Mouse (Mus musculus): ENCODE measurements at regions not wholly inside any gene's neighbourhood (a gene's known extent, or its start where the extent isn't known, plus 50 kb on each side); places are given as distances from the start of the nearest gene placed in this dataset.

DNA sequence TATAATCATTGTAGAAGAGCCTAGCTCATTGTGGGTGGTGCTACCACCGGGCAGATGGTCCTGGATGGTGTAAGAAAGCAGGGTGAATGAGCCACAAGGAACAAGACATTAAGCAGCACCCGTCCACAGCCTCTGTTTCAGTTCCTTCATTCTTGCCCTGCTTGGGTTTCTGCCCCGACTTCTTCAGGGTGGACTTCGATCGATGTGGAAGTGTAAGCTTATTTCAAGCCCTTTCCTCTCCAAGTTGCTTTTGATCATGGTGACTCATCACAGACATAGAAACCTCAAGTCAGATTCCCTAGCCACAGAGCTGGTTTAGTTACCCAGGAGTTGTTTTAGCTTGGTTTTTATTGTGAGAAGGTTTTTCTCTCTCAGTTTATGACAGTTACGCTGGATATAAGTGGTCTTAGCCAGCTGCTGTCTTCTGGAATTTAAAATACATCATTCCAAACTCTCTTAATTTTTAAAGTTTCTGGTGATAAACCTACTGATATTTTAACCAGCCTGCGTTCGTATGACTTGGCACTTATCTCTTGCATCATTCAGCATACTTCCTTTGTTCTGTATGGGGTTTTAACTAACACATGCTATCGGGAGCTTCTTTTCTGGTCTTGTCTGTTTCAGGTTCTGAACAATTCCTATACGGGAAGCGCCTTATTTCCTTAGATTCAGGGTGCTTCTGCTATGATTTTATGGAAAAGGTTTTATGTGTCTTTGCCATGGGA lies 255.6 kb downstream of the Gpat3 start:
- no peak for DNase-seq
- no peak overlapping the region for H3K4me3 ChIP-seq (ENCODE audit: insufficient read depth, low read depth, low read length)
- no peaks in the 10 kb centered on the region for H3K36me3 ChIP-seq (ENCODE audit: control insufficient read depth, insufficient read depth, low read length)
- H3K27me3 ChIP-seq (replicated peaks; ENCODE audit: control insufficient read depth, insufficient read depth, low read length) = no peaks in the 10 kb centered on the region; the same call in 1 of the 2 replicates
- 76% methylated on average over 11 of the region's 11 CpGs for WGBS
- TF ChIP-seq POLR2A (IDR thresholded peaks at IDR 0.05; ENCODE audit: low read depth, low read length) = no peak
- TF ChIP-seq CTCF (conservative IDR thresholded peaks at IDR 0.05; ENCODE audit: insufficient read depth, insufficient read length, low read depth, low read length) = no peak
- H3K4me1 ChIP-seq (ENCODE audit: control insufficient read depth, insufficient read depth, low read length) = no peaks in the 10 kb centered on the region
- no peak overlapping the region for H3K27ac ChIP-seq (ENCODE audit: insufficient read depth, low read depth, low read length)

DNA sequence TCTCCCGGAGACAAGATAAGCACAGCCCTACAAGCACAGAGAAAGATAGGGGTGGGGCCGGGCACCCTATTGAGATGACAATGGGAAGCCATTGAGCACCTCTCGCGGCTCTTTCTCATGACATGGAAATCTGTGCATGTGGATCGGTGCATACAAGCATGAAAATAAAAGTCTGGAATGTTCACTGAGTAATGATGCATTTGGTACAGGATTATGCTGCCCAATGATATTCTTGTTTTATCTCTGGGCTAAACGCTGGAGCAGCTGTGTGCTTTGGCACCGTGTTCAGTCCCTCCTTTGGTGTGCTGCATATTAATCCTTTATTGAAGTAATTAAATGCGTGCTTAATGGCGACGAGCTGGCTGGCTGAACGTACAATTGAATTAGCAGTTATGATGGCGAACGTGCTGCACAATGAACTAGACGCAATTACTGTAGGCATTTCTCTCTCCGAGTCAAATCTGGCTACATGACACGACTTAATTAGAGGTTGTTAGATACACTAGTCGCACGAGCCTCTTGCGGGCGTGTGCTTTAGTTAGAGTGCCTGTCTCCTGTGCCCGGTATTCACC lies 245.6 kb downstream of the Gpat3 start:
- no peaks in the 10 kb centered on the region for H3K27me3 ChIP-seq (replicated peaks; ENCODE audit: control insufficient read depth, insufficient read depth, low read length)
- H3K36me3 ChIP-seq (ENCODE audit: control insufficient read depth, insufficient read depth, low read length) = no peaks in the 10 kb centered on the region
- H3K27ac ChIP-seq (ENCODE audit: insufficient read depth, low read depth, low read length) = no peak overlapping the region
- H3K4me3 ChIP-seq (ENCODE audit: insufficient read depth, low read depth, low read length) = no peak overlapping the region
- DNase-seq = no peak
- no peaks in the 10 kb centered on the region for H3K4me1 ChIP-seq (ENCODE audit: control insufficient read depth, insufficient read depth, low read length)
- WGBS = 57% methylated on average over 21 of the region's 21 CpGs
- TF ChIP-seq POLR2A (IDR thresholded peaks at IDR 0.05; ENCODE audit: low read depth, low read length) = no peak
- no peak for TF ChIP-seq CTCF (conservative IDR thresholded peaks at IDR 0.05; ENCODE audit: insufficient read depth, insufficient read length, low read depth, low read length)

- H3K4me1 ChIP-seq (ENCODE audit: control insufficient read depth, insufficient read depth, low read length) = no peaks in the 10 kb centered on the region
- 84% methylated on average over 7 of the region's 7 CpGs for WGBS
- no peak overlapping the region for H3K4me3 ChIP-seq (ENCODE audit: insufficient read depth, low read depth, low read length)
- no peak for TF ChIP-seq CTCF (conservative IDR thresholded peaks at IDR 0.05; ENCODE audit: insufficient read depth, insufficient read length, low read depth, low read length)
- TF ChIP-seq POLR2A (IDR thresholded peaks at IDR 0.05; ENCODE audit: low read depth, low read length) = no peak
- DNase-seq = no peak
- H3K36me3 ChIP-seq (ENCODE audit: control insufficient read depth, insufficient read depth, low read length) = no peaks in the 10 kb centered on the region
- no peak overlapping the region for H3K27ac ChIP-seq (ENCODE audit: insufficient read depth, low read depth, low read length)
- no peaks in the 10 kb centered on the region for H3K27me3 ChIP-seq (replicated peaks; ENCODE audit: control insufficient read depth, insufficient read depth, low read length)
Measured at GRCm38 (mm10) chr5:101090415-101091026, 245.0 kb downstream of the Gpat3 start.

DNA sequence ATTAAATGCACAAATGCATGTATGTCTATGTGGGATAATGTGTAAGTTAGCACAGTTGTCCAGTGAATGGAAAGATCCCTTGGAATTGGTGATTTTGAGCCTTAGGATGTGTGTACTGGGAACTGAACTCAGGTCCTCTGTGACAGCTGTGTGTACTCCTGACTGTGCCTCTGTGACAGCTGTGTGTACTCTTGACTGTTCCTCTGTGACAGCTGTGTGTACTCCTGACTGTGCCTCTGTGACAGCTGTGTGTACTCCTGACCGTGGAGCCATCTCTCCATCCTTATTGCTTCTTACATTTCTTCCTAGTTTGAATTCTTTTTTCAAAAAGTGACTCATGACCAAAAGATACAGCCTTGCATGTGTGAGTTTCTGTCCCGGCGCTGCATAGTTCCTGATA lies 239.7 kb downstream of the Gpat3 start:
- WGBS = 78% methylated on average over 3 of the region's 3 CpGs
- Histone ChIP-seq H3K27ac (ENCODE audit: insufficient read depth, low read depth, low read length) (no peak overlapping the region), H3K27me3 (replicated peaks; ENCODE audit: control insufficient read depth, insufficient read depth, low read length) (no peaks in the 10 kb centered on the region), H3K4me1 (ENCODE audit: control insufficient read depth, insufficient read depth, low read length) (no peaks in the 10 kb centered on the region), H3K4me3 (ENCODE audit: insufficient read depth, low read depth, low read length) (no peak overlapping the region), H3K36me3 (ENCODE audit: control insufficient read depth, insufficient read depth, low read length) (no peaks in the 10 kb centered on the region)
- TF ChIP-seq CTCF (conservative IDR thresholded peaks at IDR 0.05; ENCODE audit: insufficient read depth, insufficient read length, low read depth, low read length) = no peak
- TF ChIP-seq POLR2A (IDR thresholded peaks at IDR 0.05; ENCODE audit: low read depth, low read length) = no peak
- DNase-seq = no peak

- Histone ChIP-seq H3K36me3 (ENCODE audit: control insufficient read depth, insufficient read depth, low read length) (no peaks in the 10 kb centered on the region), H3K4me3 (ENCODE audit: insufficient read depth, low read depth, low read length) (no peak overlapping the region), H3K4me1 (ENCODE audit: control insufficient read depth, insufficient read depth, low read length) (no peaks in the 10 kb centered on the region), H3K27ac (ENCODE audit: insufficient read depth, low read depth, low read length) (no peak overlapping the region), H3K27me3 (replicated peaks; ENCODE audit: control insufficient read depth, insufficient read depth, low read length) (no peaks in the 10 kb centered on the region)
- no peak for DNase-seq
- no peak for TF ChIP-seq POLR2A (IDR thresholded peaks at IDR 0.05; ENCODE audit: low read depth, low read length)
- TF ChIP-seq CTCF (conservative IDR thresholded peaks at IDR 0.05; ENCODE audit: insufficient read depth, insufficient read length, low read depth, low read length) = no peak
- 71% methylated on average over 20 of the region's 20 CpGs for WGBS
Measured at GRCm38 (mm10) chr5:101082611-101083010, 237.1 kb downstream of the Gpat3 start.

GRCm38 (mm10) chr5:101064308-101064707 lies 218.8 kb downstream of the Gpat3 start:
- no peak for TF ChIP-seq POLR2A (IDR thresholded peaks at IDR 0.05; ENCODE audit: low read depth, low read length)
- TF ChIP-seq CTCF (conservative IDR thresholded peaks at IDR 0.05; ENCODE audit: insufficient read depth, insufficient read length, low read depth, low read length) = no peak
- DNase-seq = no peak
- H3K4me1 ChIP-seq (ENCODE audit: control insufficient read depth, insufficient read depth, low read length) = no peaks in the 10 kb centered on the region
- no peak overlapping the region for H3K4me3 ChIP-seq (ENCODE audit: insufficient read depth, low read depth, low read length)
- H3K27ac ChIP-seq (ENCODE audit: insufficient read depth, low read depth, low read length) = no peak overlapping the region
- no peaks in the 10 kb centered on the region for H3K27me3 ChIP-seq (replicated peaks; ENCODE audit: control insufficient read depth, insufficient read depth, low read length)
- 83% methylated on average over 3 of the region's 3 CpGs for WGBS
- H3K36me3 ChIP-seq (ENCODE audit: control insufficient read depth, insufficient read depth, low read length) = no peaks in the 10 kb centered on the region

GRCm38 (mm10) chr5:101063254-101063653 lies 217.7 kb downstream of the Gpat3 start:
- WGBS = 90% methylated on average over 4 of the region's 4 CpGs
- H3K36me3 ChIP-seq (ENCODE audit: control insufficient read depth, insufficient read depth, low read length) = no peaks in the 10 kb centered on the region
- no peak overlapping the region for H3K27ac ChIP-seq (ENCODE audit: insufficient read depth, low read depth, low read length)
- no peaks in the 10 kb centered on the region for H3K4me1 ChIP-seq (ENCODE audit: control insufficient read depth, insufficient read depth, low read length)
- no peak for DNase-seq
- no peaks in the 10 kb centered on the region for H3K27me3 ChIP-seq (replicated peaks; ENCODE audit: control insufficient read depth, insufficient read depth, low read length)
- TF ChIP-seq CTCF (conservative IDR thresholded peaks at IDR 0.05; ENCODE audit: insufficient read depth, insufficient read length, low read depth, low read length) (no peak), POLR2A (IDR thresholded peaks at IDR 0.05; ENCODE audit: low read depth, low read length) (no peak)
- no peak overlapping the region for H3K4me3 ChIP-seq (ENCODE audit: insufficient read depth, low read depth, low read length)
